Mouse (Mus musculus) monocyte, adult 5-6 weeks (primary cell): ENCODE data around the gene Cspg4. TPM values are rescaled to one million over a fixed set of nuclear protein-coding genes. Genes with fewer than 3 reads are reported as not detected.
"Not testable (repeated sequence)": the region's sequence is repeated elsewhere in the genome, so short reads cannot be mapped to it uniquely, and the experiment has no call there.

Experiments used
- ATAC-seq: fragments of 153-309, 156-312 bp; replicated peaks from 2 replicates; pipeline ENCODE4 v1.8.0; 2017; ENCODE audit warnings: mild to moderate bottlenecking; ENCODE audit not compliant: low TSS enrichment, insufficient number of reproducible peaks, severe bottlenecking, poor library complexity, low FRiP score
- total RNA-seq: library from RNA; stranded (forward); fragments of 200-1000, 200-491, 200-594 nt; gene quantifications from 3 replicates; pipeline ENCODE4 v1.2.3, GENCODE M21; 2017

Cspg4 gene
- total RNA-seq, 1 experiment from 2014 or later: not detected

DNA sequence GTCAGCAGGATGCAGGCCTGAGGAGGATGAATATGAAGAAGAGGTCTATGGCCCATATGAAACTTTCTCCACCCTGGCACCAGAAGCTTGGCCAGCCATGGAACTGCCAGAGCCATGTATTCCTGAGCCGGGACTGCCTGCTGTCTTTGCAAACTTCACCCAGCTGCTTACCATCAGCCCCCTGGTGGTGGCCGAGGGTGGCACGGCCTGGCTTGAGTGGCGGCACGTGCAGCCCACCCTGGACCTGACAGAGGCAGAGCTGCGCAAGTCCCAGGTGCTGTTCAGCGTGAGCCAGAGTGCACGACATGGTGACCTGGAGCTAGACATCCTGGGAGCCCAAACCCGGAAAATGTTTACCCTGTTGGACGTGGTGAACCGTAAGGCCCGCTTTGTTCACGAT, 21.3 kb downstream of the Cspg4 start:
- no peak for ATAC-seq

GRCm38 (mm10) chr9:56886601-56887000, 21.8 kb downstream of the Cspg4 start:
- ATAC-seq: no peak

DNA sequence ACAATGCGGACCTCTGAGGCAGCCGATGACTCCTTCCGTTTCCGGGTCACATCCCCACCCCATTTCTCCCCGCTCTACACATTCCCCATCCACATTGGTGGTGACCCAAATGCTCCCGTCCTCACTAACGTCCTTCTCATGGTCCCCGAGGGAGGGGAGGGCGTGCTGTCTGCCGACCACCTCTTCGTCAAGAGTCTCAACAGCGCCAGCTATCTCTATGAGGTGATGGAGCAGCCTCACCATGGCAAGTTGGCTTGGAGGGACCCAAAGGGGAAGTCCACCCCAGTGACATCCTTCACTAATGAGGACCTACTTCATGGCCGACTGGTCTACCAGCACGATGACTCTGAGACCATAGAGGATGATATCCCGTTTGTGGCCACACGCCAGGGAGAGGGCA, 22.7 kb downstream of the Cspg4 start:
- no peak for ATAC-seq

- ATAC-seq: 0 out of 2 replicates have a peak, but pooled peaks have one; percentile 52
These were observed 25.0 kb downstream of the Cspg4 start for GRCm38 (mm10) chr9:56889817-56890216.

- ATAC-seq: no peak
These were observed 25.9 kb downstream of the Cspg4 start for GRCm38 (mm10) chr9:56890522-56891250.

- ATAC-seq: no peak
These were observed 26.7 kb downstream of the Cspg4 start for GRCm38 (mm10) chr9:56891517-56892011.

GRCm38 (mm10) chr9:56892111-56892510, 27.3 kb downstream of the Cspg4 start:
- ATAC-seq: no peak

- no peak for ATAC-seq
These were observed 28.5 kb downstream of the Cspg4 start for GRCm38 (mm10) chr9:56893313-56893712.

GRCm38 (mm10) chr9:56894006-56894405, 29.2 kb downstream of the Cspg4 start:
- no peak for ATAC-seq

- ATAC-seq: no peak
These were observed 31.9 kb downstream of the Cspg4 start for GRCm38 (mm10) chr9:56896779-56897178.

- no peak for ATAC-seq
These were observed 34.6 kb downstream of the Cspg4 start for GRCm38 (mm10) chr9:56899409-56899808.

DNA sequence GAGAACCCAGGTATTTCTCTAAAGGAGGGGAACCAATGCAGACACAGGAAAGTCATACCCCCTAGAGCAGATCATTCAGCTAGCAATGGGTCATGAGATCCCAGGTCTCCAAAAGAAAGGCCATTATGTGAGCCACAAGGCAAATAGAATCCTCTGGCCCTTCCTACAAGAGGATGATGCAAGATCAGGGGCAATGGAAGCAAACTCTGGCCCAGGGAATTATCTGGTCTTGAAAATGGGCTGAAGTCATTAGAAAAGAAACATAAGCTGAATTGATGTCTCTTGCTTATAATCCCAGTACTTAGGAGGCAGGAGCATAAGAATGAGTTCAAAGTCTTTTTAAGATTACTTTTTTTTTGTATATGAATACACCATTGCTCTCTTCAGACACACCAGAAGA, 35.2 kb downstream of the Cspg4 start:
- ATAC-seq: no peak

- no peak for ATAC-seq
These were observed 35.7 kb downstream of the Cspg4 start for GRCm38 (mm10) chr9:56900571-56900970.

DNA sequence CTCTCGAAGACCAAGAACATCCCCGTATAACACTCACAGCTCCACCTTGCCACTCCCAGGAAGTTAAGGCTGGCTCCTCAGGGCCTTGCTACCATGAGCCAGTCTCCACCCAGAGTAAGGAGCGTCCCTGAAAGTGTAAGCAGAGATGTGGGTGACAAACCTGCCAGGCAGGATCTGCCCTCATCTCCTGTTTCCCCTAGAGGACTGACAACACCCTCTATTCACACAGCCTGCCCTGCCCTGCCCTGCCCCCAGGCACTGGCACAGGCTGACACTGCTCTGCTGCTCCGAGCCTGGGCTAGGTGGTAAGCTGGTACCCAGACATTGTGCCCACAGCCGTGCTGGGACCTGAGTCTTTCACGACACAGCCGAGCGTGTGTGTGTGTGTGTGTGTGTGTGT, 36.4 kb downstream of the Cspg4 start:
- no peak for ATAC-seq

DNA sequence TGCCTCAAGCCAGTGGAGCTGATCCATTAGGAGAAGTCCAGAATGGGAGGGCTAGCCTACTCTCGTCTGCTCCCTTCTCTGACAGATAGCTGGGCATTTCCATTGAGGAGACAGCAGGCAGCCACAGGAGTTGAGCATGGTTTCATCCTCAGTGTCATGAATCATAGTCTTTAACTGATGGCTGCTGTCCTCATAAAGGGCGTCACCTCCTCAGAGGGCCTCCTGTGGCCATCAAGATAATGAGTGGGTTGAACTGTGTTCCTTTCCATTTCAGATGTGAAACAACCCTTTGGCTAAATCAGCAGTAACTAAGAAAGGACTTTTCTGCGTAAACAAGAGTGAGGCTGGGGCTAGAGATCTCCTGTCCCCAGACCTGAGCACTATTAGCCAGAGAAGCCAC, 38.8 kb downstream of the Cspg4 start:
- ATAC-seq: no peak

DNA sequence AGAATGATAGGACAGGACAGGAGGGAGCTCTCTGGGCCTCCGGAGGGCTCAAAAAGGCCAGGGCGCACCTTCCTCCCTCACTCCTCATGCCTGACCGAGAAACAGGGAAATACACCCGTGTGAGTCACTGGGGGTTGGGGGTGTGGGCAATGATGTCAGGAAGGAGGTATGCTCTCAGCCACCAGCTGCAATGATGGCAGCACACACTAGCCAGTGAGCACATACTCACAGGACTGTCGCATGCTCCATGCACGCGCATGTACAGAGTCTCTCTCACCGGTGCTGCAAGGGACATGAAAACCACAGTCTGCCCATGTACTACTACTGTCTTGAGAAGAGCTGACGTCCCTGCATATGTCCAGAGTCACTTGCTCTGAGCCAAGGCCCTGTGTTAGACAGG, 42.7 kb downstream of the Cspg4 start:
- 0 out of 2 replicates have a peak, but pooled peaks have one; percentile 17 for ATAC-seq

DNA sequence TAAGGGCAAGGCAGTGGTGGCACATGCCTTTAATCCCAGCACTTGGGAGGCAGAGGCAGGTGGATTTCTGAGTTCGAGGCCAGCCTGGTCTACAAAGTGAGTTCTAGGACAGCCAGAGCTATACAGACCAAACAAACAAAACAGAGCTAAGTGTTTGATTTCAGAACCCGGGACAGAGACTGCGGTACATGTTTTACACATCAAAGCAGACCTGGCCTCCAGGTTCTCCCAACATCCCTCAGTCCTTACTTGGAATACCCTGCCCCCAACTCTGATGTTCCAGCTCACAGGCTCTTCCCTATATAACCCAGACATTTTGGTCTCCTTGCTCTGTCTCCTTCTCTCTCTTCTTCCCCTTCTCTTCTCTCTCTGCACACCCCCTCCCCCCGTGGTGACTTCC, 45.2 kb downstream of the Cspg4 start:
- ATAC-seq: not testable (repeated sequence)

DNA sequence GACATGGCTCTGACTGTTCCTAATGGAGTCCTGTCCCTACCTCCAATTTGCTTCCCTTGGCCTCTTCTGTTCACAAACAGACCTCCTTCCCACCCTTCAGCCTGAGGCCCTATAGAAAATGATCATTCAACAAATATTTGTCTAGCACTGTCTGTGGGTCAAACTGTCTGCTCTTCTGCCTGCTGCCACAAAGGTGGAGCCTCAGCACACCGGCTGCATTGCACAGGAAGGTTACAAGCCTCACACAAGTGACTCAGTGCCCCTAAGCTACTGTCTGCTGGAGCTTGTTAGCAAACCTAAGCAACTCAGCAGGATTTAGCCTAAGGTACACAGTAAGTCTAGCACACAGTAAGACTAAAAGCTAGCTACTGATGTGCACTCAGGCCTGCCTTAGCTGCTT, 46.2 kb downstream of the Cspg4 start:
- ATAC-seq: no peak

DNA sequence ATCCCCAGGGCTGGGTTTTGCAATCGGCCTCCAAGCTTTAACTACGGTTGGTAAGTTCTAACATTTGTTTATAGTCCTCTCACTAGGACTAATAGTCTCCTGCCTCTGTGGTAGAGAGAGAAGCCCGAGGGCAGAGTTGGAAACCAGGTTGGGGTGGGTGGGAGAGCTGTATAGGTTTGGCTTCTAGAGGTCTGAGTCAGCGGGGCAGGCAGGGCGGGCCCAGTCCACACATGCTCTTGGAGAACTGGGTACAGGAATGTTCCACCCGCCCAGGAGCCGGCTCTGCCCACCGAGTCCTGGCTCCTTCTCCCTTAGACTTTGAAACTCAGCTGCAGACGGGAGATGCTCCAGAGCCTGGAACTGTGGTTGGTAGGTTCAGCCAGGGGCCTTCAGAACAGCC, 49.2 kb downstream of the Cspg4 start:
- no peak for ATAC-seq

GRCm38 (mm10) chr9:56915116-56915515, 50.3 kb downstream of the Cspg4 start:
- ATAC-seq: no peak
